Mouse (Mus musculus) CH12.LX (cell line): Measurements from ENCODE around the gene Gramd1a.

Source experiments
- JUN ChIP-seq: IDR thresholded peaks from 2 replicates; pipeline ENCODE4 v1.6.1; 2011; ENCODE audit warnings: low read depth, mild to moderate bottlenecking, low read length, improper control_type of control experiment, moderate library complexity; ENCODE audit not compliant: insufficient read depth
- POLR2A ChIP-seq: IDR thresholded peaks from 2 replicates; pipeline ENCODE4 v1.6.1; 2011; ENCODE audit warnings: low read depth, mild to moderate bottlenecking, improper control_type of control experiment, low read length
- ZC3H11A ChIP-seq: IDR thresholded peaks from 2 replicates; pipeline ENCODE4 v1.6.1; 2012; ENCODE audit warnings: low read depth, mild to moderate bottlenecking, inconsistent platforms, low read length, improper control_type of control experiment

GRCm38 (mm10) chr7:31140302-31140701 is 15.4 kb downstream of the Gramd1a start:
- no peak; the same call in 1 of the 2 replicates for TF ChIP-seq POLR2A
- TF ChIP-seq ZC3H11A: no peak
- no peak for TF ChIP-seq JUN
